Mouse (Mus musculus) forebrain, embryonic 10.5 days (tissue): ENCODE data around the gene Nepn. TPM values are rescaled to one million over a fixed set of nuclear protein-coding genes. Genes with fewer than 3 reads are reported as not detected.

Experiments used
- polyA plus RNA-seq: library from polyadenylated mRNA; unstranded; fragments of >200 nt; fragmentation: Nextera tagmentation; extraction: Ambion mirVana; gene quantifications from 2 replicates; pipeline ENCODE4 v1.2.1, GENCODE M21; 2016

Gene Nepn
- polyA plus RNA-seq, 1 experiment from 2014 or later: not detected

Other genes with a start within 250 kb of the Nepn start
- gene Ros1, start 193.7 kb upstream of the Nepn start, polyA plus RNA-seq: not detected in 2 replicates
- 25.3 and 26.8 TPM in 2 replicates for gene Dcbld1, start 155.4 kb upstream of the Nepn start, polyA plus RNA-seq
- not detected in 2 replicates for gene Gm26741, start 30.2 kb upstream of the Nepn start, polyA plus RNA-seq
- gene Gopc, start 6.8 kb upstream of the Nepn start, polyA plus RNA-seq: 15.8 and 16.0 TPM in 2 replicates
- gene Nus1, start 28.6 kb downstream of the Nepn start, polyA plus RNA-seq: 12.1 and 12.5 TPM in 2 replicates